Mouse (Mus musculus) liver, postnatal 0 days (tissue): ENCODE measurements at regions not wholly inside any gene's neighbourhood (a gene's known extent, or its start where the extent isn't known, plus 50 kb on each side); places are given as distances from the start of the nearest gene placed in this dataset.

ENCODE experiments used
- ATAC-seq: fragments of 200-750 bp; cut with Nextera tagmentation; 2 replicates; pipeline ENCODE4 v1.8.0; 2017; ENCODE audit warnings: mild to moderate bottlenecking, moderate library complexity
- DNase-seq: peaks from one replicate; pipeline ENCODE4 v3.0.0-alpha.2; 2016
- H3K27ac ChIP-seq: fragments of 300-500 bp; sonication (generic); 2 replicates; pipeline ENCODE4 v1.5.1; 2014; ENCODE audit warnings: antibody characterized with exemption, moderate library complexity, mild to moderate bottlenecking, low read depth
- H3K27me3 ChIP-seq: fragments of 300-500 bp; sonication (generic); 2 replicates; pipeline ENCODE4 v1.6.1; 2014; ENCODE audit warnings: low read length, control low read depth, mixed read lengths; ENCODE audit not compliant: insufficient read depth
- H3K36me3 ChIP-seq: fragments of 300-500 bp; sonication (generic); replicated peaks from 2 replicates; pipeline ENCODE4 v1.6.1; 2014; ENCODE audit warnings: mild to moderate bottlenecking, control low read depth, low read length, moderate library complexity, mixed read lengths; ENCODE audit not compliant: insufficient read depth
- H3K4me1 ChIP-seq: fragments of 300-500 bp; sonication (generic); 2 replicates; pipeline ENCODE4 v1.6.1; 2014; ENCODE audit warnings: antibody characterized with exemption, mild to moderate bottlenecking, control low read depth; ENCODE audit not compliant: insufficient read depth
- H3K4me2 ChIP-seq: fragments of 300-500 bp; sonication (generic); 2 replicates; pipeline ENCODE4 v1.6.1; 2014; ENCODE audit warnings: low read depth, mild to moderate bottlenecking, low read length, moderate library complexity, mixed read lengths
- H3K4me3 ChIP-seq: fragments of 300-500 bp; sonication (generic); 2 replicates; pipeline ENCODE4 v1.5.1; 2014; ENCODE audit warnings: low read depth, low read length
- H3K9ac ChIP-seq: fragments of 300-500 bp; sonication (generic); replicated peaks from 2 replicates; pipeline ENCODE4 v1.6.1; 2014; ENCODE audit warnings: mild to moderate bottlenecking, moderate library complexity
- H3K9me3 ChIP-seq: fragments of 300-500 bp; sonication (generic); 2 replicates; pipeline ENCODE4 v1.6.1; 2016; ENCODE audit warnings: mild to moderate bottlenecking, control low read depth, low read length, mixed read lengths
- CTCF ChIP-seq: sonication (generic); IDR thresholded peaks from 2 replicates; pipeline ENCODE4 v1.5.1; 2016; ENCODE audit warnings: antibody characterized with exemption, low read depth
- EP300 ChIP-seq: IDR thresholded peaks from 2 replicates; pipeline ENCODE4 v1.6.1; 2016; ENCODE audit warnings: antibody characterized with exemption, low read depth, mild to moderate bottlenecking
- WGBS: fragments of 180-500 bp; shearing (Covaris S2); extraction: QIAGEN DNeasy Blood & Tissue Kit; methylation state at CpG from one replicate; pipeline ENCODE4 v1.1.7; 2014; ENCODE audit not compliant: insufficient replicate concordance; 5-methylcytosine and 5-hydroxymethylcytosine counted together

DNA sequence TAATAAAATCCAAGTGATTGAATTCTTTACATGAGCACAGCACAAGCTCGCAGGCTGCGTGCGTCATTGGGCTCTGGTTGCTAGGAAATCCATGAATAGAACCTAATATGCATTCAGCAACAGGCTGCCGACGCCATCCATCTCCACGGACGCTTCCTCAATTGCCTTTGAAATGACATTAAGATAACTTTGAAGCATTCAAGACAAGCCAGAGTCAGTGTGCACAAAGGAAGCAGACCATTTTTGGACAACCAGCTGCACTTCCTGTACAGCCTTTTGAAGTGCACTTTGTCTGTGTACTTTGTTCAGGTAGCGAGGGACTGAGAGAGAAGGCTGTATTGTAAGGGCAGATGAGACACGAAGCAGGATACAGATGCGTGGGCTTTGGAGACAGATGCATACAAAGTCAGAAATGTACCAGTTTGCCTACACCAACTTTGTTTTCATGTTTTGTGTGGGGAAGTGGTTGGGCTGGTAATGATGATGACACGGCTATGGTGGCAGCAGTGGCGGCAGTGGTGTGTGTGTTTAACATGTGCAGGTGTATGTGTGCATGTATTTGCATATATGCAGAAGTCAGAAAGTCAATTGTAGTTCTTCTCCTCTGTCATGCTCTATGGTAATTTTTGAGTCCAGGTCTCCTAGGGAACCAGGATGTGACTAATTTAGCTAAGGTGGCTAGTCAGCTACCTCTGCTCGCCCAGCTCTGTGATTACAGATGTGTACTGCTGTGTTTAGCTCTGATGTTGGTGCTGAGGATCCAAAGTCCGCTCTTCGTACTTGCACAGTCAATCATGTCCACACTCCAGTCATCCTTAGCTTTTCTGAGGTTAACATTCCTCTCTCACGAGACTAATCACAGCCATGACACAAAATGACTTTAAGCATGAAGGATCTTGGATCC is 106.7 kb upstream of the Col1a2 start:
- ATAC-seq (no peak), DNase-seq (no peak)
- Histone ChIP-seq H3K27ac (no peak overlapping the region), H3K4me3 (no peak overlapping the region), H3K9me3 (no peaks in the 10 kb centered on the region), H3K36me3 (no peaks in the 10 kb centered on the region), H3K4me1 (no peaks in the 10 kb centered on the region), H3K9ac (no peak overlapping the region), H3K4me2 (no peak overlapping the region), H3K27me3 (no peaks in the 10 kb centered on the region)
- TF ChIP-seq EP300 (no peak), CTCF (no peak)
- 50% methylated on average over 16 of the region's 16 CpGs for WGBS

DNA sequence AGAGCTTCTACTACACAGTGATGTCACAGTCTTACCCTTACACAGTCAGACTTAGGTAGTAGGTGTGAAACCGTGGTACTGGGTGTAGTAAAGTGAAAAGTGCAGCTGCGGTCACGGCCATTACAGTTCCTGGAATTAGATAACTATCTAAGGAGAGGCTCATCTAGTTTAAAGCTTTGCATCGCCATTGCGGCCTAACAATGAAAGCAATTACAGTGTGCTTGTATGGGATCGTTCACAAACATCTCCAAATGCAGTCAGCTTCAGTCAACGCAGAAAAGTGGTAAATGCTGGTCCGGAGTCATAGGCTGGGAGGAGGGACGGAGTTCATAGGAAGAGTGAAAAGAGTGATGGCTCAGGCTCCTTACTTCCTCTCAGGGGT is 106.0 kb upstream of the Col1a2 start:
- ATAC-seq (peak; percentile 50), DNase-seq (no peak)
- Histone ChIP-seq H3K27me3 (no peaks in the 10 kb centered on the region), H3K36me3 (no peaks in the 10 kb centered on the region), H3K4me2 (no peak overlapping the region), H3K9ac (no peak overlapping the region), H3K4me3 (no peak overlapping the region), H3K9me3 (no peaks in the 10 kb centered on the region), H3K4me1 (no peaks in the 10 kb centered on the region), H3K27ac (no peak overlapping the region)
- TF ChIP-seq CTCF (no peak), EP300 (no peak)
- WGBS = 73% methylated on average over 9 of the region's 9 CpGs

- no peak overlapping the region for H3K4me3 ChIP-seq
- DNase-seq (no peak), ATAC-seq (no peak)
- TF ChIP-seq CTCF = no peak
- TF ChIP-seq EP300 = no peak
- no peak overlapping the region for H3K9ac ChIP-seq
- 80% methylated on average over 3 of the region's 3 CpGs for WGBS
- no peaks in the 10 kb centered on the region for H3K36me3 ChIP-seq
- no peak overlapping the region for H3K4me2 ChIP-seq
- no peaks in the 10 kb centered on the region for H3K9me3 ChIP-seq
- H3K27ac ChIP-seq = no peak overlapping the region
- H3K27me3 ChIP-seq = no peaks in the 10 kb centered on the region
- H3K4me1 ChIP-seq = no peaks in the 10 kb centered on the region
Measured at GRCm38 (mm10) chr6:4405301-4405700, 99.3 kb upstream of the Col1a2 start.

- Histone ChIP-seq H3K9ac (no peak overlapping the region), H3K4me3 (no peak overlapping the region), H3K27ac (no peak overlapping the region), H3K36me3 (no peaks in the 10 kb centered on the region), H3K4me2 (no peak overlapping the region), H3K4me1 (no peaks in the 10 kb centered on the region), H3K9me3 (no peaks in the 10 kb centered on the region), H3K27me3 (no peaks in the 10 kb centered on the region)
- DNase-seq = no peak
- 47% methylated on average over 3 of the region's 3 CpGs for WGBS
- TF ChIP-seq EP300 (no peak), CTCF (peak; percentile 59)
- ATAC-seq = no peak
Measured at GRCm38 (mm10) chr6:4407748-4408147, 96.9 kb upstream of the Col1a2 start.

GRCm38 (mm10) chr6:4413201-4413600 is 91.4 kb upstream of the Col1a2 start:
- Histone ChIP-seq H3K9ac (no peak overlapping the region), H3K36me3 (no peaks in the 10 kb centered on the region), H3K27ac (no peak overlapping the region), H3K27me3 (no peaks in the 10 kb centered on the region), H3K9me3 (no peaks in the 10 kb centered on the region), H3K4me1 (no peaks in the 10 kb centered on the region), H3K4me3 (no peak overlapping the region), H3K4me2 (no peak overlapping the region)
- ATAC-seq (no peak), DNase-seq (no peak)
- TF ChIP-seq EP300 (no peak), CTCF (no peak)
- 74% methylated on average over 3 of the region's 3 CpGs for WGBS

DNA sequence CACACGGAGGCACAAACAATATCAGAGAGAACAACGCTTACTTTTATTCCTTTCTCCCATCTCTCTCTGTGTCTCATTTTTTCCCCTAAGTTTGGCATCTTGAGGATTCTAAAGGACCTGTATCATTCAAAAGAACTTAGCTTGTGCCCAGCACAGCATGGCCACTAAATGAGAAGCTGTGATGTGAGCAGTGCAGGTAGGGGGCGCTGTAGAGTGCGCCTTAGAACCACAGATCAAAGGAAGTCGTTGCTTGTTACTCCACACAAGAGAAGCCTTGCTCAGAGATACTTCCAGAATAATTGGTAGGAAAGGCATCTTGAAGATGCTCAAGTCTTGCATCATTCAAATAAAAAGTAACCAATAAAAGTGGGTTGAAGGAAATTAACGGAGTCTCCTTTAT is 90.4 kb upstream of the Col1a2 start:
- Histone ChIP-seq H3K27ac (no peak overlapping the region), H3K4me2 (no peak overlapping the region), H3K4me1 (no peaks in the 10 kb centered on the region), H3K4me3 (no peak overlapping the region), H3K9ac (no peak overlapping the region), H3K36me3 (no peaks in the 10 kb centered on the region), H3K9me3 (no peaks in the 10 kb centered on the region), H3K27me3 (no peaks in the 10 kb centered on the region)
- TF ChIP-seq EP300 = no peak
- TF ChIP-seq CTCF = peak; percentile 72
- DNase-seq (peak; percentile 45), ATAC-seq (no peak)
- WGBS = 36% methylated on average over 6 of the region's 6 CpGs
